Mouse (Mus musculus): ENCODE results near the gene Tle3. TPM values are rescaled to one million over a fixed set of nuclear protein-coding genes. Genes with fewer than 3 reads are reported as not detected.

Tle3 gene
- total RNA-seq, 2 experiments from 2014 or later: 54.3 to 58.3 TPM

- DNase-seq (ENCODE audit: low spot score in 2 of 2): no peak
Observed at GRCm38 (mm10) chr9:61351164-61351563, 21.0 kb upstream of the Tle3 start.

- no peak for DNase-seq (ENCODE audit: low spot score in 2 of 2)
Observed at GRCm38 (mm10) chr9:61358933-61359332, 13.2 kb upstream of the Tle3 start.

GRCm38 (mm10) chr9:61359741-61360140, 12.4 kb upstream of the Tle3 start:
- DNase-seq (ENCODE audit: low spot score in 2 of 2): no peak

- no peak for DNase-seq (ENCODE audit: low spot score in 2 of 2)
Observed at GRCm38 (mm10) chr9:61360163-61360562, 12.0 kb upstream of the Tle3 start.

GRCm38 (mm10) chr9:61360727-61361631, 11.2 kb upstream of the Tle3 start:
- DNase-seq (ENCODE audit: low spot score in 2 of 2): no peak

DNA sequence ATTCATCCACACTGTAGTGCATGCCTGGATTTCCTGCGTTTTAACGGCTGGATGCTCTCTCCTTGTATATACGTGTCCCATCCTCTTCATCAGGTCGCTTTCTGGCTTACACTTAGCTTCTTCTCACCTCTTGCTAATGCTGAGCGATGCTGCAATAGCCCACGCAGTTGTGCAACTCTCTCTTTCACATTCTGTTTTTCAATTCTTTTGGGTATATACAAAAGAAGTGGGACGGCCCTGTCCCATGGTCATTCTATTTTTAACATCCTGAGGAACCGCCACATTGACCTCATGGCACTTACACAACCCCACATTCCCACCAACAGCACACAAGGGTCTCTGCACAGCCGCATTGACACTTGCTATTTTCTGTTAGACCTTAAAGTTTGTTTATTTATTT, 9.0 kb upstream of the Tle3 start:
- no peak for DNase-seq (ENCODE audit: low spot score in 2 of 2)

- DNase-seq (ENCODE audit: low spot score in 2 of 2): no peak
Observed at GRCm38 (mm10) chr9:61366108-61366507, 6.1 kb upstream of the Tle3 start.

- DNase-seq (ENCODE audit: low spot score in 2 of 2): no peak
Observed at GRCm38 (mm10) chr9:61367156-61367555, 5.0 kb upstream of the Tle3 start.

GRCm38 (mm10) chr9:61367857-61368566, 4.2 kb upstream of the Tle3 start:
- no peak for DNase-seq (ENCODE audit: low spot score in 2 of 2)

DNA sequence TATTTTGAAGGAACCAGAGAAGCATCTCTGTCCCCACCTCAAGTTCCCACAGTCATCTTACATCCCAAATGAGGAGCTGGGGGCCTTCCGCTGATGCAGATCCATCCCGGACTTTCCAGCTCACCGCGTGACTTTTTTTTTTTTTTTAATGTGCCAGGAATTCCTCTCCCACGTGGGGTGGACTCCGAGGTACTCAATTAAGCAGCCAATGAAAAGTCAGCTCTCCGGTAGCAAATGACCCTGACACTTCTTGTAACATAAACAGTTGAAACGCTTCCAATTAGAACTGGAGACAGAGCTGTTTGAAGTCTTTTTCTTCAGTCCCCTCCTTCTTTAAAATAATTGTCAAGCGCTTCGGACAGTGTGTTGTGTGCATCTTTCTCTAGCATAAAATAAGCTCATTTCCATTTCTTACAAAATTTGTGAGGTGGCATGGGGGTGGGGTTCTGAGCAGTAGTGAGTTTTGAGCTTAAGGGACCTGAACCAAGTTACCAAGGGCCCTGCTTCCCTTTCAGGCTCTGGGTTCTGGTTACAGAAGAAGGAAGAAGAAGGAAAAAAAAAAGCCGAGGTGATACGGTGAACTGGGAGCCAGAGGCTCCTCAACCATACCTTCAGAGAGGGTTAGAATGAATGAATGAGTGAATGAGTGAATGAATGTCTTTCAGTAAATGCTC, 3.5 kb upstream of the Tle3 start:
- no peak for DNase-seq (ENCODE audit: low spot score in 2 of 2)

DNA sequence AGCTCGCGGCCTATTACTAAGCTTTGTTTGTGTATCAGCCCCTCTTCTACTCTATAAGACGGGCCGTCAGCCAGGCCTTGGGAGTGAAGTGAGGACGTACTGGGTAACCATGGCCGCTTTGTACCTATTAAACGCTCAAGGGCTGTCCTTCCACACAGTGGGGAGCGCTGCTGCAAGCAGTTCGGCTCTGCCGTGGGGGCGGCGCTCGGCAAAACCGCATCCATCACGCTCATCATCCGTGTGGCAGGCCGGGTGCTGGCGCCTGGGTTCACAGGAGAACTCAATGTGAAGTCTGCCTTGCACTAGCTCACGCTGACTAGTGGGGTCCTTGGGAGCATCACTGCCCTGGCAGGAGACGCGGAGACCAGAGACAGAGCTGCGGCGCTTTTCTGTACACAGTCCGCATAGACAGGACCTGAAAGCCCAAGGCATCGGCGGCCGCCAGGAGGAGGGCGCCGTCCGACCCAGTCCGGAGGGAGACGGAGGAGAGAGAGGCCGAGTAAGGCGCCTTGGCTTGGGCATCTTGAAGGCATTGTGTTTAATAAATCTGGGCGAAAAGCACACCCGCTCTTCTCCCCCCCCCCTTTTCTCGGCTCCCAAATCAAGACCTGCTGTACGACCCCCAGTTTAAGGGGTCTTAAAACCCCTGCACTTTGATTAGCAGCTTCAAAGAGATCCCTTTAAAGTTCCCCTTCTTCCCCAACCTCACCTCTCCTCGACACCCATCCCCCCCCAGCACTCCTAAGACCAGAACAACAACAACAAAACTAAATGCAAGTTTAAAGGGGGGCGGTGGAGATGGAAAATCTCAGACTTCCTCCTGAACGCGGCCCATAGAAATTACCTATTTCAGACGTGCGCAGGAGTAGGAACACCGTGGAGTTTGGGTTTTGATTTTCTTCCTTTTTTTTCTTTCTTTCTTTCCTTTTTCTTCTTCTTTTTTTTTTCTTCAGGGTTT, 2.6 kb upstream of the Tle3 start:
- DNase-seq (ENCODE audit: low spot score in 2 of 2): peak; percentile 30 to 45

DNA sequence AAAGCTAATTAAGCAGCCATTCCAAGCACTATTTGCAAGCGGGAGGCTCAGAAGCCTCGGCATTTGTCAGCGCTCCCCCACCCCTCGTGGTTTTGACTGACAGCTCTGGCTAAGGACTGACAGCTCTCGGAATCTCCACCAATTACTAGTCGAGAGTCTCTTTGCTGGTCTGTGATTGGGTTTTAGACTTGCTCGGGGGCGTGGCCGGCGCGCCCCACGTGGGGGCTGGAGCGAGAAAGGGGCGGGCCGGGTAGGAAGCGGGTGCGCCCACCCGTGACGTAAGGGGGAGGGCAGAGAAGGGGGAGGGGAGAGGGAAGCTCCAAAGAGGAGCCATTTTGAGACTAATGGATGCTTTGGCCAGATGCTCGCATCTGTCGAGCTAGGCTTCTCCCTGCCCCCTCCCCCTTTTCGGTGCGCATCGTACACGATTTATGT, 1.7 kb upstream of the Tle3 start:
- peak; percentile 99 to 100 for DNase-seq (ENCODE audit: low spot score in 2 of 2)

GRCm38 (mm10) chr9:61370889-61371754, 1.0 kb upstream of the Tle3 start:
- DNase-seq (ENCODE audit: low spot score in 2 of 2): peak; percentile 38 to 56

DNA sequence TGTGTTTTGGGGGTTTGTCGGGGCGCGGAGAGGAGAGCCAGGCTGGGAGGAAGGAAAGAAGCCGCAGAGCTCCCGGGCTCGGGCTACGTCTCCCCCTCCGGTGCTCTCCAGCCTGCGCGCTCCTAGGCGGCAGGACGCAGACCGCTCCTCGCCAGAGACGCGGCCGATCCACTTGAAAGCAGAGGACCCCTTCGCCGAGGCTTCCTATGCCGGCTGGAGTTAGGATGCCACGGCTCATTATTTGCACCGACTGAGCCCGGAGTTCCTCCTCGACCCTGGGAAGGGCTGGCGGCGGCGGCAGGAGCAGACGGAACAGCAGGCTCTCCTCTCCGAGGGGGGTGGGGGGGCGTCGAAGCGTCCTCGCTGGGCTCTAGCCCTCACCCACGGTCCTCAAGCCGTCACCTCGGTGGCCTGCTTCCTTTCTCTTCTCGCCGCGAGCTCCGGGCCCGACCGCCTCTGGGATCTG, 377 bp downstream of the Tle3 start:
- peak in 1 of 2 experiments; percentile 43 for DNase-seq (ENCODE audit: low spot score in 2 of 2)

- DNase-seq (ENCODE audit: low spot score in 2 of 2): peak; percentile 25 to 40
Observed at GRCm38 (mm10) chr9:61372976-61373633, 939 bp downstream of the Tle3 start.

DNA sequence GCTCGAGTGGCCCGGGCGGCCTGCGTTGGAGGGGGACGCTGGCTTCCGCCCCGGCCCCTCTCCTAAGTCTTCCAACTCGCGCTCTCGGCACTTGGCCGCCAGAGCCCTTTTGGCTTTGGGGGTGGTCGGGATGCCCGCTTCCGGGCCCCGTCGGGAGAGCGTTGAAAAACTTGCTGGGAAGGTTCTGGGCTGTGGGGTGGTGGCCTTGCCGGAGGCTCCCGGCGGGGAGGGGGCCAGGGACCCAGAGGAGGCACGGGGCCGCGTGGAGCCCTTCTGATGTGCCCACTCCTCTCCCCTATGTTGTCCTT, 1.4 kb downstream of the Tle3 start:
- DNase-seq (ENCODE audit: low spot score in 2 of 2): no peak

DNA sequence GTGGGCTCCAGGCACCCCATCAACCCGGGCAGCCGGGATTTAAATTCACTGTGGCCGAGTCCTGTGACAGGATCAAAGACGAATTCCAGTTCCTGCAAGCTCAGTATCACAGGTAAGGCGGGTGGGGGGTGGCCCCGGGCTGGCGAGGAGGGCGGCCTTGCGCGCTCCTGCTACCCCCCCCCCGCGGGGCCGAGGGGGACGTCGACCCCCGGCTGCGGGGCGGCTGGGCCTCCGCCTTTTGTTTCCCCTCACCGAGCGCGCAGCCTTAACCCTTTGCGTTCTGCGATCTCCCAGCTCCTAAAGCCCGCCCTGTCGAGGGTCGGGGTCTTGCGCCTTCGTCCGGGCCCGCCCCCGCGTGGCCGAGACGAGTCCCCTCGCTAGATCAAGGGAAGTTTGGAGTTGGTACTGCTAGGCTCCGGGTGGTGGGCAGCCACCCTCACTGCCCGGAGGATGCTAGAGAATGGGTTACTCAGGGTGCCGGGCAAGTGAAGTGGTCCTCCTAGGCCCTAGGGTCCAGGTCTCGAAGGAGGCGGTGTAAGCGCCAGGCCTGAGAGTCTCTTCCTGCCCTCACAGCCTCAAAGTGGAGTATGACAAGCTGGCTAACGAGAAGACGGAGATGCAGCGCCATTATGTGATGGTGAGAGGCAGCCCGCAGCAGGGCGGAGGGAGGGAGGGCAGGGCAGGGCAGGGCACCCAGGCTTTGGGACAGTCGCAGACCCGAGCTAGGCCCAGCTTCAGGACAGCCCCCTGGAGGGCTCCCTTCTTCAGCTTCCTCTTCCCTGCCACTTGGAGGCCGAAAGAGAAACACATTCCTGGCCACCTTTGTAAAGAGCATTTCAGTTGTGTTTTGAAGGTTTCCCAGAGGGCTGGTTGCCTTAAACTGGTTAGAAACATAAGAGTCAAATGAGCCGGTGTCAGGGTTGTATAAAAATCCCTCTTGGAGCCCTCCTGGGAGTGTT, 2.1 kb downstream of the Tle3 start:
- peak in 1 of 2 experiments; percentile 16 for DNase-seq (ENCODE audit: low spot score in 2 of 2)

DNA sequence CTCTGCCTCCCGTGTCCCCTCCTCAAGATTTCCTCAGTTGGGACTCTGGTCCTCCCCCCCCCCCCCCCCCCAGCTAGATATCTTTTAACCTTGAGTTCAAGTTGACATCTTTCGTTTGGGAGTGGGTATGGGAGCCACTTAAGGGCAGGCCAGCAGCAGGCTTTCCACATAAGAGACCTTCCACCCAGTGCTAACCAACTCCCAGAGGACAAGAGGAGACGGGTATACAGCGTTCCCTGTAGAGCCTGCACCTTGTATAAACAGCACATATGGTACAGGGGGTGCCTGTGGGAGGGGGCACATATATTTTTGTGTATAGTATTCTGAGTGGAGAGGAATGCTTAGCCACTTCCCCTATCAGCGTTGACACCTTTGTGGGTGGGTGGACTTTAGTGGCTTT, 2.8 kb downstream of the Tle3 start:
- no peak for DNase-seq (ENCODE audit: low spot score in 2 of 2)
